Mouse (Mus musculus) forebrain, postnatal 0 days (tissue): ENCODE results near the gene Tram2. TPM values are rescaled to one million over a fixed set of nuclear protein-coding genes. Genes with fewer than 3 reads are reported as not detected.

ENCODE experiments used
- ATAC-seq: fragments of 200-750 bp; cut with Nextera tagmentation; 2 replicates; pipeline ENCODE4 v1.8.0; 2017; ENCODE audit warnings: mild to moderate bottlenecking, moderate library complexity
- DNase-seq: peaks from one replicate; pipeline ENCODE4 v3.0.0-alpha.2; 2015
- H3K27ac ChIP-seq: fragments of 300-500 bp; sonication (generic); 2 replicates; pipeline ENCODE4 v1.5.1; 2014; ENCODE audit warnings: low read depth, mild to moderate bottlenecking, antibody characterized with exemption, low read length, moderate library complexity, mixed read lengths
- H3K27me3 ChIP-seq: fragments of 300-500 bp; sonication (generic); 2 replicates; pipeline ENCODE4 v1.6.1; 2014; ENCODE audit warnings: mild to moderate bottlenecking, low read length, mixed read lengths; ENCODE audit not compliant: insufficient read depth
- H3K36me3 ChIP-seq: fragments of 300-500 bp; sonication (generic); 2 replicates; pipeline ENCODE4 v1.6.1; 2014; ENCODE audit warnings: mild to moderate bottlenecking, moderate library complexity; ENCODE audit not compliant: insufficient read depth
- H3K4me1 ChIP-seq: fragments of 300-500 bp; sonication (generic); 2 replicates; pipeline ENCODE4 v1.6.1; 2014; ENCODE audit warnings: antibody characterized with exemption; ENCODE audit not compliant: insufficient read depth
- H3K4me2 ChIP-seq: fragments of 300-500 bp; sonication (generic); 2 replicates; pipeline ENCODE4 v1.6.1; 2014; ENCODE audit warnings: low read depth, mild to moderate bottlenecking, moderate library complexity
- H3K4me3 ChIP-seq: fragments of 300-500 bp; sonication (generic); 2 replicates; pipeline ENCODE4 v1.5.1; 2014; ENCODE audit warnings: low read depth, low read length, mixed read lengths
- H3K9ac ChIP-seq: fragments of 300-500 bp; sonication (generic); 2 replicates; pipeline ENCODE4 v1.6.1; 2014; ENCODE audit warnings: mild to moderate bottlenecking
- H3K9me3 ChIP-seq: fragments of 300-500 bp; sonication (generic); 2 replicates; pipeline ENCODE4 v1.6.1; 2016; ENCODE audit warnings: low read length
- CTCF ChIP-seq: sonication (generic); IDR thresholded peaks from 2 replicates; pipeline ENCODE4 v1.5.1; 2016; ENCODE audit warnings: antibody characterized with exemption, control low read depth, low read depth
- WGBS: fragments of 180-500 bp; shearing (Covaris S2); extraction: QIAGEN DNeasy Blood & Tissue Kit; methylation state at CpG from one replicate; pipeline ENCODE4 v1.1.7; 2014; 5-methylcytosine and 5-hydroxymethylcytosine counted together
- polyA plus RNA-seq: library from polyadenylated mRNA; unstranded; fragments of >200 nt; fragmentation: Nextera tagmentation; extraction: Ambion mirVana; gene quantifications from 2 replicates; pipeline ENCODE4 v1.2.1, GENCODE M21; 2015
- total RNA-seq: library from RNA; depleted of rRNA; stranded (reverse); fragments of >200 nt; gene quantifications from 2 replicates; pipeline ENCODE4 v1.2.3, GENCODE M21; 2014

The Tram2 gene
- total and polyA plus RNA-seq, 2 experiments from 2014 or later, result 1.3 to 1.9 TPM

- no peak for DNase-seq
- no peak overlapping the region for H3K4me2 ChIP-seq
- ATAC-seq, result no peak; the same call in 1 of the 2 replicates
- H3K27me3 ChIP-seq, result no peaks in the 10 kb centered on the region
- H3K9me3 ChIP-seq, result no peaks in the 10 kb centered on the region
- no peaks in the 10 kb centered on the region for H3K4me1 ChIP-seq
- no peak overlapping the region for H3K4me3 ChIP-seq
- no peak for TF ChIP-seq CTCF
- H3K27ac ChIP-seq, result no peak overlapping the region
- H3K9ac ChIP-seq, result no peak overlapping the region
- H3K36me3 ChIP-seq, result no peaks in the 10 kb centered on the region
- 69% methylated on average over 8 of the region's 8 CpGs for WGBS
These were observed 64.6 kb downstream of the Tram2 start for GRCm38 (mm10) chr1:21014463-21014862.

GRCm38 (mm10) chr1:21010282-21010800, 68.7 kb downstream of the Tram2 start:
- no peaks in the 10 kb centered on the region for H3K27me3 ChIP-seq
- DNase-seq (no peak), ATAC-seq (peak; percentile 30; the same call in 1 of the 2 replicates)
- no peaks in the 10 kb centered on the region for H3K9me3 ChIP-seq
- H3K4me2 ChIP-seq, result no peak overlapping the region
- WGBS, result 79% methylated on average over 6 of the region's 6 CpGs
- no peaks in the 10 kb centered on the region for H3K36me3 ChIP-seq
- no peak overlapping the region for H3K9ac ChIP-seq
- no peak overlapping the region for H3K27ac ChIP-seq
- TF ChIP-seq CTCF, result no peak
- H3K4me3 ChIP-seq, result no peak overlapping the region
- no peaks in the 10 kb centered on the region for H3K4me1 ChIP-seq

GRCm38 (mm10) chr1:21008891-21009290, 70.1 kb downstream of the Tram2 start:
- Histone ChIP-seq H3K4me3 (no peak overlapping the region), H3K27ac (no peak overlapping the region), H3K9ac (no peak overlapping the region), H3K9me3 (no peaks in the 10 kb centered on the region), H3K36me3 (no peaks in the 10 kb centered on the region), H3K4me1 (no peaks in the 10 kb centered on the region), H3K4me2 (no peak overlapping the region), H3K27me3 (no peaks in the 10 kb centered on the region)
- DNase-seq, result no peak
- TF ChIP-seq CTCF, result no peak
- no peak for ATAC-seq
- 77% methylated on average over 4 of the region's 4 CpGs for WGBS

- no peak for TF ChIP-seq CTCF
- WGBS, result 87% methylated on average over 7 of the region's 7 CpGs
These were observed 70.9 kb downstream of the Tram2 start for GRCm38 (mm10) chr1:21007941-21008701.

GRCm38 (mm10) chr1:21006775-21007174, 72.3 kb downstream of the Tram2 start:
- H3K4me2 ChIP-seq, result no peak overlapping the region
- no peak for DNase-seq
- no peak for TF ChIP-seq CTCF

More at GRCm38 (mm10) chr1:21007941-21008701, 70.9 kb downstream of the Tram2 start:
- H3K27ac ChIP-seq, result no peak overlapping the region
- no peak overlapping the region for H3K4me2 ChIP-seq
- no peaks in the 10 kb centered on the region for H3K36me3 ChIP-seq
- H3K9me3 ChIP-seq, result no peaks in the 10 kb centered on the region
- DNase-seq, result no peak
- no peaks in the 10 kb centered on the region for H3K4me1 ChIP-seq
- H3K9ac ChIP-seq, result no peak overlapping the region
- ATAC-seq, result no peak
- no peak overlapping the region for H3K4me3 ChIP-seq
- no peaks in the 10 kb centered on the region for H3K27me3 ChIP-seq

GRCm38 (mm10) chr1:21004596-21004995, 74.4 kb downstream of the Tram2 start:
- no peaks in the 10 kb centered on the region for H3K27me3 ChIP-seq
- ATAC-seq (no peak), DNase-seq (no peak)
- no peak overlapping the region for H3K9ac ChIP-seq
- H3K27ac ChIP-seq, result no peak overlapping the region
- no peaks in the 10 kb centered on the region for H3K4me1 ChIP-seq
- no peaks in the 10 kb centered on the region for H3K36me3 ChIP-seq
- no peaks in the 10 kb centered on the region for H3K9me3 ChIP-seq
- 86% methylated on average over 8 of the region's 8 CpGs for WGBS
- no peak overlapping the region for H3K4me3 ChIP-seq
- no peak overlapping the region for H3K4me2 ChIP-seq
- no peak for TF ChIP-seq CTCF

More at GRCm38 (mm10) chr1:21006775-21007174, 72.3 kb downstream of the Tram2 start:
- Histone ChIP-seq H3K4me3 (no peak overlapping the region), H3K27ac (no peak overlapping the region), H3K9me3 (no peaks in the 10 kb centered on the region), H3K27me3 (no peaks in the 10 kb centered on the region), H3K4me1 (no peaks in the 10 kb centered on the region), H3K36me3 (no peaks in the 10 kb centered on the region), H3K9ac (no peak overlapping the region)
- no peak for ATAC-seq
- whole genome bisulfite sequencing, result 81% methylated on average over 5 of the region's 5 CpGs
